Mouse (Mus musculus) erythroblast, embryonic 14.5 days (primary cell): ENCODE measurements around the gene Rbm7. TPM values are rescaled to one million over a fixed set of nuclear protein-coding genes. Genes with fewer than 3 reads are reported as not detected.

Experiments
- H3K27me3 ChIP-seq: 2 replicates; pipeline ENCODE4 v1.6.1; 2012; ENCODE audit warnings: inconsistent platforms; ENCODE audit not compliant: control insufficient read depth
- H3K36me3 ChIP-seq: 2 replicates; pipeline ENCODE4 v1.6.1; 2012; ENCODE audit warnings: mild to moderate bottlenecking, inconsistent platforms; ENCODE audit not compliant: control insufficient read depth
- H3K4me1 ChIP-seq: 2 replicates; pipeline ENCODE4 v1.6.1; 2012; ENCODE audit warnings: inconsistent platforms; ENCODE audit not compliant: control insufficient read depth
- H3K4me3 ChIP-seq: replicated peaks from 2 replicates; pipeline ENCODE3; 2012; ENCODE audit warnings: moderate library complexity, mild to moderate bottlenecking, inconsistent platforms
- H3K9me3 ChIP-seq: 2 replicates; pipeline ENCODE4 v1.6.1; 2012; ENCODE audit warnings: low read length, inconsistent platforms, mixed read lengths; ENCODE audit not compliant: control insufficient read depth
- GATA1 ChIP-seq: IDR thresholded peaks from 2 replicates; pipeline ENCODE4 v1.6.1; 2012; ENCODE audit warnings: low read length, inconsistent platforms, mixed read lengths
- TAL1 ChIP-seq: IDR thresholded peaks from 3 replicates; pipeline ENCODE4 v1.6.1; 2012; ENCODE audit warnings: low read length, inconsistent platforms, mixed read lengths
- polyA plus RNA-seq: library from polyadenylated mRNA; stranded (reverse); fragments of >175 nt; gene quantifications from 2 replicates; pipeline ENCODE4 v1.2.3, GENCODE M21; 2012

Rbm7 gene
- polyA plus RNA-seq, 1 experiment, result 1.6 TPM

DNA sequence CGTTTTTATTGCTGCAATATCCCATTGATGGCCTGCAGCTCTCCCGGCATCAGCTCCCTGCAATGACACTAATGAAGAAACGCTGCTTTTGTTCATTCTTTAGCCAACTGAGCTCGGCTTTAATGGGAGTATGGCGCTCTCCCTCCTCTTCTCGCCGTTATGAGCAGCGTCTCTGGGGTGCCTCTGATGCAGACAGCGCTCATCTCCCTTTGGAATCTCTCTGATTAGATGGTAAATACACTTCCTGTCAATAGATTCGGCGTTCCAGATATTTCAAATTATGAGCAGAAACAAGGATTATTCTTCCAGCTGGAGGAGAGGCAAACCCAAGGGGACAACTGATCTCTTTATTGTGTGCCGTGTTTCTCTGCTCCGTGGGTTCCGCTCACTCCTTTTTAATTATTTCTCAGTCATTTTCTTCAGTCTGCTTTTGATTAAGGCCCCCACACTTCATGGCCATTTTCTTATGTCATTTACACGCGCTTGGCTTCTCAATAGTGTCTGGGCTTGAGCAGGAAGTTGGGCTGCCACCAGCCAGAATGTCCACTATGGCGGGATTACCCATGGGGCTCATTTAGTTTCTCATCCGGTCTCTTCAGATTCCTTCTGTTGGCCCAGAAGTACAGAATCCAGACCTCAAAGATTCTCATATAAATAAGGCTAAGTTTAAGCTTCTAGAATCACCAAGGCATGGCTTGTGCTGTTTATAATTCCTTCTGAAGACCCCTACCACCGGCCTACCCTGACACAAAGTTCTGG lies 22.5 kb upstream of the Rbm7 start:
- no peaks in the 10 kb centered on the region for H3K27me3 ChIP-seq
- no peaks in the 10 kb centered on the region for H3K9me3 ChIP-seq
- H3K4me1 ChIP-seq, result no peaks in the 10 kb centered on the region
- no peak for TF ChIP-seq TAL1
- no peak for TF ChIP-seq GATA1
- no peak overlapping the region for H3K4me3 ChIP-seq
- no peaks in the 10 kb centered on the region for H3K36me3 ChIP-seq

GRCm38 (mm10) chr9:48516615-48517371 lies 21.7 kb upstream of the Rbm7 start:
- TF ChIP-seq TAL1 (no peak), GATA1 (no peak)
- no peak overlapping the region for H3K4me3 ChIP-seq

GRCm38 (mm10) chr9:48515332-48515731 lies 20.2 kb upstream of the Rbm7 start:
- TF ChIP-seq TAL1, result no peak
- no peak for TF ChIP-seq GATA1
- H3K4me3 ChIP-seq, result no peak overlapping the region
- no peaks in the 10 kb centered on the region for H3K9me3 ChIP-seq
- H3K36me3 ChIP-seq, result no peaks in the 10 kb centered on the region
- no peaks in the 10 kb centered on the region for H3K4me1 ChIP-seq
- no peaks in the 10 kb centered on the region for H3K27me3 ChIP-seq

More at GRCm38 (mm10) chr9:48516615-48517371, 21.7 kb upstream of the Rbm7 start:
- no peaks in the 10 kb centered on the region for H3K4me1 ChIP-seq
- no peaks in the 10 kb centered on the region for H3K9me3 ChIP-seq
- no peaks in the 10 kb centered on the region for H3K27me3 ChIP-seq
- no peaks in the 10 kb centered on the region for H3K36me3 ChIP-seq

DNA sequence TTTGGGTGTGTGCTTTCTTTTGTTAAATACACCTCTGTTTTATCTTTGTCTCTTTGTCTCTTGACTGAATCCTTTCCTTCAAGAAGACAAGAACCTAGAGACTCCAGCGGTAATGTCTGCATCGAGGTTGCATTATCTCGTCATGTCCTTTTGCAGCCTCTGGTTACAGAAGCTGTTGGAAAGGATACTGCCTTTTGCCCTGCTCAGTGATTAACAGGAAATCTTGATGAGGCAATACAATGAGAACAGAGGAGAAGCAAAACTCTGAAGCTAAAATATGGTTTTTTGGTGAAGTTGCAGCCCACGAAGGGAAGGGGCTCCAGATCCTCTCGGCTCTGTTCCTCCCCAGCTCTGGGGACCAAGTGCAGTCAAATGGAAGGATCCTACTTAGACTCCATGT lies 15.0 kb upstream of the Rbm7 start:
- H3K27me3 ChIP-seq, result peaks cover 4% of the 10 kb centered on the region; the same call in 1 of the 2 replicates
- no peaks in the 10 kb centered on the region for H3K36me3 ChIP-seq
- H3K9me3 ChIP-seq, result no peaks in the 10 kb centered on the region
- H3K4me3 ChIP-seq, result no peak overlapping the region
- no peaks in the 10 kb centered on the region for H3K4me1 ChIP-seq
- TF ChIP-seq GATA1 (no peak), TAL1 (no peak)

- TF ChIP-seq GATA1 (no peak), TAL1 (no peak)
- H3K4me1 ChIP-seq, result no peaks in the 10 kb centered on the region
- H3K4me3 ChIP-seq, result no peak overlapping the region
These were observed 9.8 kb upstream of the Rbm7 start for GRCm38 (mm10) chr9:48504741-48505365.

GRCm38 (mm10) chr9:48503001-48503400 lies 7.9 kb upstream of the Rbm7 start:
- H3K4me3 ChIP-seq, result no peak overlapping the region
- H3K36me3 ChIP-seq, result no peaks in the 10 kb centered on the region
- no peaks in the 10 kb centered on the region for H3K4me1 ChIP-seq
- TF ChIP-seq GATA1, result no peak
- no peak for TF ChIP-seq TAL1
- H3K9me3 ChIP-seq, result no peaks in the 10 kb centered on the region
- H3K27me3 ChIP-seq, result peaks cover 17% of the 10 kb centered on the region

More at GRCm38 (mm10) chr9:48504741-48505365, 9.8 kb upstream of the Rbm7 start:
- Histone ChIP-seq H3K9me3 (no peaks in the 10 kb centered on the region), H3K27me3 (peaks cover 14% of the 10 kb centered on the region), H3K36me3 (no peaks in the 10 kb centered on the region)

DNA sequence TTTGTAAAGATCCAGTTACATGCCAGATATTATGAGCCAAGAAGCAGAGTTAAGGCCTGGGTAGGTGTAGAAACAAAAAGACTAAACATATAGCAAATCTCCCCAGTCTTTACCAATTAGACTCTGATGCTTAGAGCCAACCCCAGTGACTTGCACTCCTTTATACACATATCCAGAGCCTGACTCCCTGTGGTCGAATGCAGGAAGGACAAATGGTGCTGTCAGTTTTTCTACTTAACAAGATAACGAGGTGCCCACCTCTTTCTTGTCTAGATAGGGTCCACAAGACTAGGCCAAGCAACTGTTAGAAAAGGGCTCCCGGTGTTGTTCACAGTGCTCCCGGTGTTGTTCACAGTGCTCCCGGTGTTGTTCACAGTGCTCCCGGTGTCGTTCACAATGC lies 6.1 kb upstream of the Rbm7 start:
- Histone ChIP-seq H3K4me1 (peaks cover 2% of the 10 kb centered on the region), H3K36me3 (no peaks in the 10 kb centered on the region)
- TF ChIP-seq TAL1, result no peak
- no peak for TF ChIP-seq GATA1

GRCm38 (mm10) chr9:48495548-48495932 lies 441 bp upstream of the Rbm7 start:
- peaks cover 32% of the 10 kb centered on the region for H3K36me3 ChIP-seq
- TF ChIP-seq GATA1 (no peak), TAL1 (no peak)
- peaks cover 27% of the 10 kb centered on the region for H3K4me1 ChIP-seq
- H3K9me3 ChIP-seq, result no peaks in the 10 kb centered on the region
- peaks cover 8% of the 10 kb centered on the region for H3K27me3 ChIP-seq
- peak overlapping the region; percentile 89 for H3K4me3 ChIP-seq

More for the DNA sequence above, 6.1 kb upstream of the Rbm7 start:
- H3K27me3 ChIP-seq, result peaks cover 22% of the 10 kb centered on the region
- no peak overlapping the region for H3K4me3 ChIP-seq
- no peaks in the 10 kb centered on the region for H3K9me3 ChIP-seq
